Mouse (Mus musculus) limb, embryonic 13.5 days (tissue): ENCODE results near the gene Nfkb2. TPM values are rescaled to one million over a fixed set of nuclear protein-coding genes. Genes with fewer than 3 reads are reported as not detected.
A peak's percentile ranks its signal among the peaks of the same experiment; 100 is the strongest.

Experiments used
- ATAC-seq: fragments of 200-750 bp; cut with Nextera tagmentation; 2 replicates; pipeline ENCODE4 v1.8.0; 2017; ENCODE audit warnings: low read depth, moderate number of reproducible peaks, moderate TSS enrichment; ENCODE audit not compliant: low FRiP score
- H3K27ac ChIP-seq: fragments of 300-500 bp; sonication (generic); 2 replicates; pipeline ENCODE4 v1.5.1; 2015; ENCODE audit warnings: inconsistent platforms, mild to moderate bottlenecking, moderate library complexity
- H3K27me3 ChIP-seq: fragments of 300-500 bp; sonication (generic); 2 replicates; pipeline ENCODE4 v1.6.1; 2015; ENCODE audit warnings: mild to moderate bottlenecking, inconsistent platforms
- H3K36me3 ChIP-seq: fragments of 300-500 bp; sonication (generic); 2 replicates; pipeline ENCODE4 v1.6.1; 2015; ENCODE audit warnings: inconsistent platforms, mild to moderate bottlenecking, moderate library complexity
- H3K4me1 ChIP-seq: fragments of 300-500 bp; sonication (generic); 2 replicates; pipeline ENCODE4 v1.6.1; 2015; ENCODE audit warnings: inconsistent platforms
- H3K4me2 ChIP-seq: fragments of 300-500 bp; sonication (generic); replicated peaks from 2 replicates; pipeline ENCODE4 v1.6.1; 2015; ENCODE audit warnings: inconsistent platforms, mild to moderate bottlenecking, moderate library complexity
- H3K4me3 ChIP-seq: fragments of 300-500 bp; sonication (generic); 2 replicates; pipeline ENCODE4 v1.5.1; 2015; ENCODE audit warnings: moderate library complexity, mild to moderate bottlenecking, inconsistent platforms
- H3K9ac ChIP-seq: fragments of 300-500 bp; sonication (generic); 2 replicates; pipeline ENCODE4 v1.6.1; 2015; ENCODE audit warnings: mild to moderate bottlenecking, inconsistent platforms
- H3K9me3 ChIP-seq: fragments of 300-500 bp; sonication (generic); 2 replicates; pipeline ENCODE4 v1.6.1; 2016; ENCODE audit warnings: inconsistent platforms
- WGBS: fragments of 180-500 bp; shearing (Covaris S2); methylation state at CpG from one replicate; pipeline ENCODE4 v1.1.7; 2015; 5-methylcytosine and 5-hydroxymethylcytosine counted together
- polyA plus RNA-seq: library from polyadenylated mRNA; unstranded; fragments of >200 nt; fragmentation: Nextera tagmentation; extraction: Ambion mirVana; gene quantifications from 2 replicates; pipeline ENCODE4 v1.2.1, GENCODE M21; 2015

Nfkb2 gene
- polyA plus RNA-seq, 1 experiment from 2014 or later = 11.1 TPM

- peaks cover 23% of the 10 kb centered on the region for H3K4me1 ChIP-seq
- WGBS = 13% methylated on average over 16 of the region's 16 CpGs
These were observed 14.7 kb downstream of the Nfkb2 start for GRCm38 (mm10) chr19:46318586-46319378.

GRCm38 (mm10) chr19:46320076-46320785 lies 16.1 kb downstream of the Nfkb2 start:
- no peak overlapping the region for H3K4me3 ChIP-seq
- H3K27ac ChIP-seq = no peak overlapping the region
- no peak overlapping the region for H3K9ac ChIP-seq
- H3K4me2 ChIP-seq = no peak overlapping the region
- H3K36me3 ChIP-seq = no peaks in the 10 kb centered on the region
- peaks cover 100% of the 10 kb centered on the region for H3K27me3 ChIP-seq
- H3K4me1 ChIP-seq = peaks cover 23% of the 10 kb centered on the region
- 78% methylated on average over 8 of the region's 8 CpGs for WGBS
- no peaks in the 10 kb centered on the region for H3K9me3 ChIP-seq
- ATAC-seq = no peak

More at GRCm38 (mm10) chr19:46318586-46319378, 14.7 kb downstream of the Nfkb2 start:
- H3K4me3 ChIP-seq = peak overlapping the region; percentile 11
- no peaks in the 10 kb centered on the region for H3K36me3 ChIP-seq
- H3K9me3 ChIP-seq = no peaks in the 10 kb centered on the region
- peaks cover 100% of the 10 kb centered on the region for H3K27me3 ChIP-seq
- ATAC-seq = no peak
- peak overlapping the region; percentile 73 for H3K4me2 ChIP-seq
- no peak overlapping the region for H3K27ac ChIP-seq
- H3K9ac ChIP-seq = no peak overlapping the region

- Histone ChIP-seq H3K9me3 (no peaks in the 10 kb centered on the region), H3K4me2 (no peak overlapping the region), H3K36me3 (no peaks in the 10 kb centered on the region), H3K27ac (no peak overlapping the region), H3K4me3 (no peak overlapping the region), H3K4me1 (peaks cover 23% of the 10 kb centered on the region), H3K27me3 (peaks cover 100% of the 10 kb centered on the region), H3K9ac (no peak overlapping the region)
- no peak for ATAC-seq
- 24% methylated on average over 6 of the region's 6 CpGs for WGBS
These were observed 17.2 kb downstream of the Nfkb2 start for GRCm38 (mm10) chr19:46321101-46321943.

GRCm38 (mm10) chr19:46322144-46322995 lies 18.2 kb downstream of the Nfkb2 start:
- no peak for ATAC-seq

GRCm38 (mm10) chr19:46322996-46323572 lies 19.0 kb downstream of the Nfkb2 start:
- no peak overlapping the region for H3K9ac ChIP-seq
- H3K4me1 ChIP-seq = peaks cover 32% of the 10 kb centered on the region
- WGBS = 72% methylated on average over 13 of the region's 13 CpGs
- H3K9me3 ChIP-seq = no peaks in the 10 kb centered on the region
- H3K4me3 ChIP-seq = no peak overlapping the region
- no peaks in the 10 kb centered on the region for H3K36me3 ChIP-seq
- no peak overlapping the region for H3K4me2 ChIP-seq
- H3K27ac ChIP-seq = no peak overlapping the region
- H3K27me3 ChIP-seq = peaks cover 97% of the 10 kb centered on the region
- no peak for ATAC-seq

More at GRCm38 (mm10) chr19:46322144-46322995, 18.2 kb downstream of the Nfkb2 start:
- H3K9ac ChIP-seq = no peak overlapping the region
- 62% methylated on average over 11 of the region's 11 CpGs for WGBS
- H3K4me3 ChIP-seq = no peak overlapping the region
- H3K4me2 ChIP-seq = no peak overlapping the region
- no peak overlapping the region for H3K27ac ChIP-seq
- H3K9me3 ChIP-seq = no peaks in the 10 kb centered on the region
- H3K36me3 ChIP-seq = no peaks in the 10 kb centered on the region
- peaks cover 32% of the 10 kb centered on the region for H3K4me1 ChIP-seq
- H3K27me3 ChIP-seq = peaks cover 100% of the 10 kb centered on the region

GRCm38 (mm10) chr19:46323716-46324115 lies 19.6 kb downstream of the Nfkb2 start:
- ATAC-seq = no peak
- Histone ChIP-seq H3K27ac (no peak overlapping the region), H3K9me3 (no peaks in the 10 kb centered on the region), H3K4me3 (no peak overlapping the region), H3K36me3 (no peaks in the 10 kb centered on the region), H3K4me2 (no peak overlapping the region), H3K4me1 (peaks cover 28% of the 10 kb centered on the region), H3K27me3 (peaks cover 90% of the 10 kb centered on the region), H3K9ac (no peak overlapping the region)
- 66% methylated on average over 5 of the region's 5 CpGs for WGBS

GRCm38 (mm10) chr19:46324366-46324765 lies 20.2 kb downstream of the Nfkb2 start:
- Histone ChIP-seq H3K4me2 (no peak overlapping the region), H3K4me3 (no peak overlapping the region), H3K4me1 (peaks cover 26% of the 10 kb centered on the region), H3K27ac (no peak overlapping the region), H3K27me3 (peaks cover 84% of the 10 kb centered on the region), H3K9me3 (no peaks in the 10 kb centered on the region), H3K9ac (no peak overlapping the region), H3K36me3 (no peaks in the 10 kb centered on the region)
- 67% methylated on average over 11 of the region's 11 CpGs for WGBS
- no peak for ATAC-seq

- no peaks in the 10 kb centered on the region for H3K36me3 ChIP-seq
- no peak overlapping the region for H3K27ac ChIP-seq
- no peaks in the 10 kb centered on the region for H3K9me3 ChIP-seq
- peaks cover 82% of the 10 kb centered on the region for H3K27me3 ChIP-seq
- no peak overlapping the region for H3K4me2 ChIP-seq
- 62% methylated on average over 5 of the region's 5 CpGs for WGBS
- no peak overlapping the region for H3K9ac ChIP-seq
- no peak for ATAC-seq
- H3K4me3 ChIP-seq = no peak overlapping the region
- H3K4me1 ChIP-seq = peaks cover 32% of the 10 kb centered on the region
These were observed 20.8 kb downstream of the Nfkb2 start for GRCm38 (mm10) chr19:46324918-46325317.

- 4% methylated on average over 29 of the region's 29 CpGs for WGBS
- peaks cover 12% of the 10 kb centered on the region for H3K36me3 ChIP-seq
- no peak overlapping the region for H3K9ac ChIP-seq
- H3K4me1 ChIP-seq = peaks cover 37% of the 10 kb centered on the region
- 0 out of 2 replicates have a peak overlapping the region, but pooled peaks have one; percentile 72 for H3K4me3 ChIP-seq
- H3K27me3 ChIP-seq = peaks cover 75% of the 10 kb centered on the region
- H3K27ac ChIP-seq = no peak overlapping the region
- ATAC-seq = no peak
- no peaks in the 10 kb centered on the region for H3K9me3 ChIP-seq
- peak overlapping the region; percentile 99 for H3K4me2 ChIP-seq
These were observed 22.1 kb downstream of the Nfkb2 start for GRCm38 (mm10) chr19:46326019-46326755.

- Histone ChIP-seq H3K4me2 (peak within 1 kb of the TSS; percentile 99), H3K27me3 (peaks cover 69% of the 10 kb centered on the region), H3K9me3 (no peaks in the 10 kb centered on the region), H3K4me1 (peaks cover 32% of the 10 kb centered on the region), H3K36me3 (peaks cover 18% of the 10 kb centered on the region), H3K27ac (peak within 1 kb of the TSS; percentile 86; the same call in 1 of the 2 replicates), H3K4me3 (peak within 1 kb of the TSS; percentile 72), H3K9ac (peak within 1 kb of the TSS; percentile 72; the same call in 1 of the 2 replicates)
- ATAC-seq = no peak
- WGBS = under 1% methylated on average over 34 of the region's 35 CpGs
These were observed 22.7 kb downstream of the Nfkb2 start, which contains the start of gene Psd for GRCm38 (mm10) chr19:46326756-46327305. Gene Psd (minus strand): TSS chr19:46327156.
